Mouse (Mus musculus): ENCODE measurements around the gene Heatr1. TPM values are rescaled to one million over a fixed set of nuclear protein-coding genes. Genes with fewer than 3 reads are reported as not detected.
"Not testable (repeated sequence)": the region's sequence is repeated elsewhere in the genome, so short reads cannot be mapped to it uniquely, and the experiment has no call there.

Heatr1 gene
- total RNA-seq, 2 experiments from 2014 or later = 12.2 to 13.0 TPM

DNA sequence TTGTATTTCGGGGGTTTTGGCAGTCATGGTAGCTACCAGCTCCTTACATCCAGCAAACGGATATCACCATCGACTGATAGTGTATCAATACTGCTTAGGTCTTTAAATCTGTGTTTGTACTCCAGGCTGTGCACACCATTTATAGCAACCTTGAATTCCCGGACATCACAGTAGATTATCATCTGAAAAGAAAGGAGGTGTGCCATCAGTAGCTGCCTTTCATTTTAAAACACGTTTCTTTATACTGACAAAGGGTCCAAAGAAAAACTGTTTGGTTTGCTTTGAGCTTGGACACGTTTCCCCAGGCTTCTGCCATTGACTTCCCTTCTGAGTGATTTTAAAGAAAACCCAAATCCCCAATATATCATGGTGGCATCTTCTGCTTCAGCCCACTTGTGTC, 46.0 kb downstream of the Heatr1 start:
- intact Hi-C loops (cut with DNase I; ENCODE audit: low total_unique reads) = no loop called here
- no peak for DNase-seq

DNA sequence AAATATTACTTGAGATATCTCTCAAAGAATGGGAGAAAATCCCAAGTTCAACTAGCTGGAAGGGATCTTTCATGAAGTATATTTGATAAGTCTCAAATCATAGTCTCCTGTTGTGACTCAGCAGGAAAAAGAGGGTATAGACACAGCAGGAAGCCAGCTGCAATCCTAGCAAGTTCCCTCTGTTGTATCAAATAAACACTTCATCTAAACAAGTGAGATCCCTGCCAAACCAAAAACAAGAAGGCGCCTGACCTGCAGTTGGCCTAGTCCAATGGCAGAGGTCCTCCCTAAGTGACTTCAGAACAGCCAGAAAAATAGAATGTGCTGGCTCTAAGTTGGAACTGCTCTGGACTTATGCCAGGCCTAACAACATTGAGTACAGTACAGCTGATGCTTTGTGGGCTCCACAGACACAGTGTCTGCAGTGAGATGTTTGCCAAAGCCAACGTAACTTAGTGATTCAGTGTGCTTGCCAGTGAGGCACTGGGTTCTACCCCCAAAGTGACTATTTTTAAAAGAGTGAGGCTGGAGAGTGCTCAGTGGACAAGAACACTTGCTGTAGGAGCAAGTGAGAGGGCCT, 47.3 kb downstream of the Heatr1 start:
- no peak for DNase-seq
- intact Hi-C loops (cut with DNase I; ENCODE audit: low total_unique reads) = no loop called here

DNA sequence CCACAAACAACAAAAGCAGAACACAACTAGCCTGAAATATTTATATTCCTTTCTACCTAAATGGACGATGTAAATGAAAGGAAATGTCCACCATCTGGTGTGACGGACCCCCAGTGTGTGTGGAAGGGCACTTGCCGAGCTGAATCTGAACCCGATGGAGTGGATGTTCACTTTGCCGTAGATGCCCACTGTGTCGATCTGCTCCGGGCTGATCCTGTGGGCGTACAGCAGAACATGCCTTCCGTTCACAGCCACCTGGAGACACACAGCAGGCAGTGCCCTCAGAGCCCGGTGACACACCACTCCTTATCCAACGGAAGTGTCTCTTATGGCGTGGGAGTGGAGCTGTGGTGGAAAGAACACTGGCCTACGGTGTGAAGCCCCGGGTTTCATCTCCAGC, 58.3 kb downstream of the Heatr1 start:
- intact Hi-C loops (cut with DNase I; ENCODE audit: low total_unique reads) = no loop called here
- DNase-seq = no peak

DNA sequence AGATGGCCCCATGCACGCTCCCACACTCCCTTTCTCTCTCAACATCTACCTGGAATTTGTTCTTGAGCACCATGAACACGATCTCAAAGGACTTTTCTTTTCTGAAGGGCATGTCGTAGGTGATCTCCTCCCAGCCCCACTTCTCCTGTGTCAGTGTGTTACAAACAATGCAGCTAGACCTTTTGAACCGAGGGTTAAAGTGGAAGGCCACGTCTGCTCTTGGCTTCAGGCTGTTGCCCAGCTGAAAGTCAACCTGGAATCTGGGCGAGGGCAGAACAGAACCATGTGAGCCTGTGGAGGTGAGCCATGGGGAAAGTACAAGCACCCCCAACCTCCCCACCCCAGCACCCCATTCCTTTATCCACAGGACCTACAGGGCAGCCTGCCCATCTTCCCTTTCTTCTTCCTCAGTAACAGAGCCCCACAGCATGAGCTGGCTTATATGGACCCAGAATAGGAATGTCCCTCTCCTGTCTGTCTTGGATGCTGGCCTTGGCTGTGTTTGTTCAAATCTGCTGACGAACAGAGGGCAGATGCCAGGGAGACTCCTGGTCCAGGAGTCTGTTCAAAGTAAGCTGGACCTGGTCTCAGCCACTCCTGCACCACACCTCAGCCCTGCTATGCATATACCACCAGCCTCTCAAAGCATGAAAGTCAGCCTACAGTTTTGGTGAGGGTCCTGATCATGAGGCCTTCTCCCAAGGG, 60.0 kb downstream of the Heatr1 start:
- intact Hi-C loops (cut with DNase I; ENCODE audit: low total_unique reads) = no loop called here
- DNase-seq = no peak

DNA sequence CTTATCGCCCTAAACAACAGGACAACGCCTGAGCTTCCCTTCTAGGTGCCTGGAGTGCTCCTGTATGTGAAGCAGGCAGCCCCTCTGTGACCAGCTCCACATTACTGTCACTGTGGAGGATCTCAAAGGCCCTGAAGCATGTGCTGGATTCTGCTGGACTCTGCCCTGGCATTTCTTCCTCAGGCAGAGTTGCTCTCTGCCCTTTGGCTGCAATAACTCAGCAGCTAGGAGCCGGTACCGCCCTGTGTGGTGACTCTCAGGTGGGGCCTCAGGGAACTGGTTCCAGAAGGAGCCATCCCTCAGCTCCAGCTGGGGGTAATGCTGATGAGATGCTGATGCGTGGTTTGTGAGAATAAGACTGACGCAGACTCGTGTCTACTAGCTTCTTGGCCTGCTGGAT, 61.9 kb downstream of the Heatr1 start:
- no peak for DNase-seq
- intact Hi-C loops (cut with DNase I; ENCODE audit: low total_unique reads) = no loop called here

DNA sequence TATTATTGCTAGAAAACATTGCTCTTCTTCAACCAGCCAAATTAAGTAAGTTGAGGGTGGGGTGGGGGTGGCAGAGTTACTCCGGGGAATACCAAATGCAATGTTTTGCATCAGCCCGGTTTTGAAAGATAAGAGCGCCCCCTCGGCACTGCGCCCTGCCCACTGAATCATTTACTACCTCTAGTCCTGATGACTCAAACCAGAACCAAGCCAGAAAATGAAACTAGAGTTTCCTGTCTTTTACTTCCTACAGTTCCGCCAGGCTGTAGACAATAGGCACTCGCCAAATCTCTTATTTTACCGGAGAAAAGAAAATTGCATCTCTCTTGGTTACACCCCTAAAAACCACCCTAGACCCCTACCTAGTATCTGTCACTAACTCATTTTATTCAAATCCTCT, 65.6 kb downstream of the Heatr1 start:
- DNase-seq = peak; percentile 34
- intact Hi-C loops (cut with DNase I; ENCODE audit: low total_unique reads) = no loop called here

DNA sequence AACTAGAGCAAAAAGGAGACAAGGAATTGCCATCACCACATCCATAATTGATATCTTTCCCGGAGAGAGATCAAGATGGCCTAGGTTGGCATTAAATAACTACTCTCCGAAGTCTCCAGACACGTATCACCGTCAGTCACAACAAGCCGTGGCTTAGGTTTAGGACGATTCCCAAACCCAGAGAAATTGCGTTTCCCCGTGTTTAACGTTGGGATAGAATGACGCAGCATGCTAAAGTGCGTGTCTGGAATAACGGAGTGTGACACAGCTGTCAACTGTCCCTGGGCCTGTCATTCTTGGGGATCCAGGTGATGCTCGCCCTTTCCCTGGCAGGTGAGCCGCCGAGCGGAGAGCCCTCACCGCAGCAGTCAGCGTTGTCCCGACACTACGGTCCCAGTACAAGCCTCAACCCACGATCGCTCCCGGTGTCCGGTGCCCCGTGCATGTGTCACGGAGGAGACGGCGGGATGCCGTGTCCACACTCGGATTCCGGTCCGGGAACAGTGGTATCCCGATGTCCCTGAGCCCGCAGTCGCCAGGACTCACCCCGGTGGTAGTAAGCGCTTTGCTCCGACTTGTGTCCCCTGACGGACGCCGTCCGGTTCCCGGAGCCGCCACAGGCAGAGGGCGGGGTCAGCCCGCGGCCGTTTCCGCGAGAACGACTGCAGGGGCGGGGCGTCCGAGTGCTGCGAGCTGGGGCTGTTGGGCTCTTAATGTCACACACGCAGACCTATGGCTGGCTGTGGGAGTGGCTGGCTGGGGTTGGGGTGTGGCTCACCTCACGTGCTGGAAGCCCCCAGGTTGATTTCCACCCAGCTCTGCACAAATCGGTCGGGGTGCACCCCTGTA, 66.3 kb downstream of the Heatr1 start:
- intact Hi-C loops (cut with DNase I; ENCODE audit: low total_unique reads) = no loop called here
- DNase-seq = peak; percentile 96

DNA sequence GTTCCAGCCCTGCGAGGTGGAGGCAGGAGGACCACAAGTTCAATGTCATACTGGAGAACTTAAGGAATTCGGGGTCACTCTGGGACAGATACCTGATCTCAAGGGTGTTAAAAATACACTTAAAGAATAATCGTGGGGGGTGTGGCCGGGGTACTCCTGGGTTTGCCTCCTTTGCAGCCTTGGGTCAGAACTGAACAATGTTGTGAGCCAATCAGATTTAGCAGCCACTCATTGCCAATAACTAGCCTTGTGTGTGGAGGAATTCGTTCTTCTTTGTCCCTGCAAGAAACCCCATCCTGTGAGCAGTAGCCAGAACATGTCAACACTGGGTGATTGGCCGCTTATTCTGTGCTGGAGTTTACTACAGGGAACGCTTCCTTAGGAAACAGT, 66.9 kb downstream of the Heatr1 start:
- intact Hi-C loops (cut with DNase I; ENCODE audit: low total_unique reads) = no loop called here

DNA sequence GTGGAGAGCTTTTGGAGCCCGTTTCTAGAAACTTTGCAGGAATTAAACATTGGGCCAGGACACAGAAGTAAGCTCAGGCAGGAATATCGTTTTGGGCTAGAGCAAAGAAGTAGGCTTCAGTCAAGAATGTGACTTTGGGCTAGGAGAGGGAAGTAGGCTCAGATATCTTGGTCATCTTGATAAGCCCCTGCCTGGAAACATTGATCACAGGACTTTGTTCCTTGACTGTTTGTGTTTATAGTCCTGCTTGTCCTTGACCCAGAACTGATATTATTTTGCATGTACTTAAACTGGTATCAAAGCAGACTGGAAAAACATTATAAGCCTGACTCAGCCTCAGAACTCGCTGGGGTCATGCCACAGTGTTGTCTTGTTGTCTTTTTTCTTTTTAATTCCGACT, 67.8 kb downstream of the Heatr1 start:
- DNase-seq = no peak
- intact Hi-C loops (cut with DNase I; ENCODE audit: low total_unique reads) = no loop called here

More for the DNA sequence above, 66.9 kb downstream of the Heatr1 start:
- peak; percentile 21 for DNase-seq

DNA sequence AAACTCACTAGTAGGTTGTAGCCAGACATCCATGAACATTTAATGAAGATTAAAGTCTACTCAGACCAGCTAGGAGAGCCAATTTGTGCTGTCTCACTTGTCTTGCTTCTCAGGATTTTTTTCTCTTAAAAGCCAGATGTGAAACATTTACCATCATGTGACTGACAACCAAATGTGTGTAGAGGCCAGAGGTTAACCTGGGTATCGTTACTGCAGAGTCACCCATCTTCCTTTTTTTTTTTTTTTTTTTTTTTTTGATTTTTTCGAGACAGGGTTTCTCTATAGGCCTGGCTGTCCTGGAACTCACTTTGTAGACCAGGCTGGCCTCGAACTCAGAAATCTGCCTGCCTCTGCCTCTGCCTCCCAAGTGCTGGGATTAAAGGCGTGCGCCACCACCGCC, 69.3 kb downstream of the Heatr1 start:
- intact Hi-C loops (cut with DNase I; ENCODE audit: low total_unique reads) = not testable (repeated sequence)

DNA sequence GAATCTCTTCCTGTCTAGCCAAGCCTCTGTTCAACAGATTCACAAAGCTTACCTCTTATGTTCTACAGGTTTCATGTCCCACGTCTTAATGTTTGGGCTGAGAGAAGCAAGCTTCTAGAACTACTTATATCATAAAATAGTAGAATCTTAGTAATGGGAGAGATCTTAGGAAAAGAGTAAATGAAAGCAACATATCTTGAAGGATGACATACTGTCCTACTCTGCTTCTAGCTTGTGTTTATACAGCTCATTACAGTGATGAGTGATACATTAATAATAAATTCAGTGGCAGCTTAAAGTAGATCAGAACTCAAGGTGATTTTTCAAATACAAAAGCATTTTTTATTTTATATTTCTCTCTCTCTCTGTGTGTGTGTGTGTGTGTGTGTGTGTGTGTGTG, 70.0 kb downstream of the Heatr1 start, which contains the start of gene Lgals8:
Gene Lgals8, minus strand, starts transcription at position 101 of the 400 bp plus-strand sequence.
- intact Hi-C loops (cut with DNase I; ENCODE audit: low total_unique reads) = no loop called here

More for the DNA sequence above, 69.3 kb downstream of the Heatr1 start:
- not testable (repeated sequence) for DNase-seq

DNA sequence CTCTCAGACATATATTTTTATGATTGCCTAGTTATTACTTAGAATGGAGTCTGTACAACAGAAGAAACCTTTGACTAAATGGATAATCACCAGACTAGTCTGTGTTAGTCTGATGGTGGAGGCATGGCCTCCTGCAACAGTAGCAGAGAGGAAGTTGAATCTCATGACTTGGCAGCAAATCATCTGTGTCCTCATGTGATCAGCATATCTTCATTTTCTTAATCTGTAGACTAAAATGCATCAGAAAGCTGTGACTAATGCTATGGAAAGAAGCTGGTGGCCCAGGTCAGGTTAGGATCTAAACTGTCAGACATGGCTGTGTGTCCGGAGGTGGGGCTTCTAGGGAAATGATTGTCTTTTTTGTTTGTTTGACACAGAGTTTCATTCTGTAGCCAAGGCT, 73.7 kb downstream of the Heatr1 start:
- intact Hi-C loops (cut with DNase I; ENCODE audit: low total_unique reads) = no loop called here
- DNase-seq = no peak

More for the DNA sequence above, 70.0 kb downstream of the Heatr1 start, which contains the start of gene Lgals8:
- DNase-seq = no peak

DNA sequence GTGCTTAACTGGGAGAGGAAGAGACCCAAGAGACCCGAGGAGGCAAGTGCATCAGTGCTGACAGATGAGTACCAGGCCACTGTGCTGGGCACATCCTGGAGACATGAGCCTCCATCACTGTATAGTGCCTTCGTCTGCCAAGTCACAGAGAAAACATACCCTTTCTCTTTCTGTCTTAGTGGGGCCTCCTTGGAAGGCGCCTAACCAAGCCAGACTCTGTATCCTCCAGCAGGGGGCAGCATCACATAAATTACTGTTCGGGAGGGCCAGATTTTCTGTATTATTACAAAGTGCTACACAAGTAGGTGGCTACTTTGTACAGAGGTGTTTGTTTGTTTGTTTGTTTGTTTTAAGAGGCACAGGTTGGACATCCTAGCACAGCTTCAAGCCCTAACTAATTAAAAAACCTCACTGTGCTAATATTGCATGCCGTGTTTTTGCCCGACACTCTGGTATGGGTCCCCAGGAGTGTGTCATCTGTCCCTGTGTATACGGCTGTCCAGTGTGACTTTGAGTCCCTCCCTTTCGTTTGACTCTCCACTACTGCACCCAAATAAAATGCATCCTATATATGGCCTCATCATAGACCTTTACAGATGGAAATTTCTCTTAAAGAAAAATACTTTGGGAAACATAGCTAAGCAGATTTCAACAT, 79.0 kb downstream of the Heatr1 start:
- intact Hi-C loops (cut with DNase I; ENCODE audit: low total_unique reads) = no loop called here
- DNase-seq = peak; percentile 67

DNA sequence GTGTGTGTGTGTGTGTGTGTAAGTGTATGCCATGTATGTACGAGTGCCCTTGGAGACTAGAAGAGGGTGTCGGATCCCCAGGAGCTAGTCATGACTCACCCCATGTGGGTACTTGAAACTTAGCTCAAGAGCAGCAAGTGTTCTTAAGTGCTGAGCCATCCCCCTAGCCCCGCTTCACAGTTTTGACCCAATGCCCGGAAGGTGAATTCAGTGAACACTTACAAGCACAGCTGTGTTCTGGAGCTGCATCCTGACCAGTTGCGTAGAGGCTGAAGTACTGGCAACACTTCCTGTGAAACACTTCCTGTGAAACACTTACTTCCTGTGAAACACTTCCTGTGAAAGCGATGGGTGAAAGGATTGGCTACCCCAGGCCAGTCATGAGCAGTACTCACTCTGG, 80.4 kb downstream of the Heatr1 start:
- DNase-seq = no peak
- intact Hi-C loops (cut with DNase I; ENCODE audit: low total_unique reads) = loop anchor here (5.0 kb wide), 2 partner anchors 202 to 942 kb away; no protein-coding TSS in a partner anchor

DNA sequence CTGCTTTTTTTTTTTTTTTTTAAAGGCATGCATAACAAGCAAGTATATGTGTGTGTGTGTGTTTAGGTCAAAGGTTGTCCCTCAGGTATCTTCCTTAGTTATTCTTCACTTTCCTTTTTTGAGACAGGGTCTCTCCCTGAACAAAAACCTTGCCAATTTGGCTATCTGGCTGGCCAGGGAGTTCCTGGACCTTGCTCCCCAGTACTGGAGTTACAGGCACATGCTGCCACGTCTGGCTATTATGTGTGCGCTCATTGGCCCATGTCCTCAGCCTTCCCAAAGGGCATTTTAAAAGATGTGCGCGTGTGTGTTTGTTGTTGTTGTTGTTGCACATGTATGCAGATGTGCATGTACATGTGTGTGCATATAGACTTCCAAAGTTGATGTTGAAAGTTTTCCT, 82.1 kb downstream of the Heatr1 start:
- intact Hi-C loops (cut with DNase I; ENCODE audit: low total_unique reads) = loop anchor here (5.0 kb wide), 2 partner anchors 200 to 940 kb away; no protein-coding TSS in a partner anchor
- DNase-seq = no peak

DNA sequence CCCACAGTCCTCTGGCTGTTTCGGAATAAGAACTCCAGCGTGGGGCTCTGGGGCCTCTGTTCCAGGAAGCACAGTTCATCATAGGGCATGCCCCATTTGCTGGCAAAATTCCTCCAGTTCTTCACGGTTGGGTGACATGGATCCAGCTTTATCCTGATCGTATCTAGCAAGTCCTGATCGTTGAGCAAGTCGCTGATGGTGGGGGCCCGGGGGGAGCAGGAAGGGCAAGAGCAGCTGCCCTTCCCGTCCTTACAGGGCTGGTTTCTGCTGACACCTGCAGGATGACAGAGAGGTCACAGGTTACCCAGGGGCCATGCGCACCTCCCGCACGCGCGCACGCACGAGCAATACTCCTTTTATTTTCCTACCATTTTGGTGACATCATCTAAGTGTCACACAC, 83.5 kb downstream of the Heatr1 start:
- intact Hi-C loops (cut with DNase I; ENCODE audit: low total_unique reads) = loop anchor here (5.0 kb wide), 2 partner anchors 199 to 939 kb away; no protein-coding TSS in a partner anchor
- DNase-seq = no peak

DNA sequence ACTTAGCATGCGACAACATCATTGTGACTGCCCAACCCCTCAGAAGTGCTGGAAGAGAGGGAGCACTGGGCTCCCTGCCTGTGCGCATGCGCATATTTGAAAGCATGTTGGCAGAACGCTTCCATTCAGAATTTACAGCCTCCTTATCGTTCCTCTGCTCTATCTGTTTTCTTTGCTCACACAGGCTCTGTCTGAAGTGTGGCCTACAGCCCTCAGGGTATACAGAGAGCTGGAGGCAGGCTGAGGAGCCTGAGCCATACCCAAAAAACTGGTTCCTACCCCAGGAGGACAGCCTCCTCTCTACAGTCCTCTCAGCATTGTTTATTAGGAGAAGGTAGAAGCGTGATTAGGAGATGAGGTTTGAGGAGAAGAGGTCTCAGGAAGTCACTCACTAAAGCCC, 85.0 kb downstream of the Heatr1 start:
- DNase-seq = no peak
- intact Hi-C loops (cut with DNase I; ENCODE audit: low total_unique reads) = loop anchor here (5.0 kb wide), 2 partner anchors 197 to 937 kb away; no protein-coding TSS in a partner anchor

DNA sequence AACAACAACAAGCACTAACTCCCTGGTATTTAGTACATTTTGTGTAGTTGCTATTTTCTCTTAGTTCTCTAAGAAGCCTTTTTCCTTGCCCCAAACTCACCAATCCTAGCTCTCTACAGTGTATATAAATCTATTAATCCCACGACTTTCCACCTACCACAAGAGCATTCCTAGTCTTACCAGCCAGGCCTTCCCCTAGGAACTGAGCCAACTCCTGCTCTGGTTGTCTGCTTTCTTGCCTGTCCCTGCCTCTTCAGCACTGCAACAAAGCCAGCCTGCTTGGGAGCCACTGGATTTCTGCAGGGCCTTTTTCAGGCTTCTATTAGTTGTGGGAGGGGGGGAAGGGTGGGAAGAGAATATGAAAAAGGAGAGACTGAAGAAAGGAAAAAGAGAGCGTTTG, 90.4 kb downstream of the Heatr1 start:
- intact Hi-C loops (cut with DNase I; ENCODE audit: low total_unique reads) = no loop called here
- DNase-seq = no peak

DNA sequence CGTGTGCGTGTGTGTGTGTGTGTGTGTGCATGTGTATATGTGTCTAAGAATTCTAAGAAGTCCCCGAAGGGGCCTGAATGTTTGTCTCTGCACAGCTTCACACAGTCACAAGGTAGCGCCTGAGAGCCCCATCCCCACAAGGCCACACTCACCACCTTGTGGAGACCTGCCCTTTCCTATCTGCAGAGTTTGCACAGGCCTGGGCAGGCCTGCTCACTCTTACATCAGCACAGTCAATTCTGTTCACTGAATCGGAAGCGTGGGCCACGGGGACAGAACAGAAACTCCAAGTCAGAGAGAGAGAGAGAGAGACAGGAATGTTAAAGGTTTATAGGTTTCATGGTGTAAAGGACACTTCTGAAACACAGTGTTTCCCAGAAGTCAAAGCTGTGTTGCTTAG, 90.8 kb downstream of the Heatr1 start:
- intact Hi-C loops (cut with DNase I; ENCODE audit: low total_unique reads) = no loop called here

More for the DNA sequence above, 90.8 kb downstream of the Heatr1 start:
- DNase-seq = no peak
